10 mouse cellular contexts compared by ENCODE assay signal in the genomic region with DNA sequence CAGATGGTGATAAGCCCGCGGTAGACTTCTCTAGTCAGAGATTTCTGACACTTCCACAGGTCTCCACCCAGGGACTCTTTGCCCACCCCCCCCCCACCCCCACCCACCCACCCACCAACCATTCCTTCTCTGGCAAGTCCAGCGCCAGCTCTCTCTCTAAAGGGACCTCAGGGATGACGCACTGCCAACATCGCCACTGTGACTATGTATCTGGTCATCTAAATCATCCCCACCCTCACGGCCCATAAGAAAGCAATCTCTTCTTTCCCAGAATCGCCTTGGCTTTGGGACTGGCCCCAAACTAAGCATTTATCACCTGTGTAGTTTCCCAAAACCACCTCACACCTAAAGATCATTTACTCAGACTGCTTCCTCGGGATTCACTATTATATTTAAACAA. TPM values are rescaled to one million over a fixed set of nuclear protein-coding genes. Genes with fewer than 3 reads are reported as not detected.
DNase-seq lines count a peak whose midpoint lies in the region; ATAC-seq lines count a peak whose summit lies in the region.
"Had no signal": no experiment of that assay in that cellular context is flagged by ENCODE, and none has a peak within 500 bp of the region (broad histone marks: within the 10 kb centered on the region; RNA-seq: fewer than 3 reads in every experiment).

No protein-coding gene starts in this region.

- H3K36me3 ChIP-seq in heart, embryonic 15.5 days, result no peaks in the 10 kb centered on the region
- peaks cover 38% of the 10 kb centered on the region for H3K36me3 ChIP-seq in megakaryocyte, embryonic 14.5 days (replicated peaks; ENCODE audit: low read length)
- no peaks in the 10 kb centered on the region for H3K36me3 ChIP-seq in embryonic facial prominence, embryonic 13.5 days
- no peaks in the 10 kb centered on the region for H3K36me3 ChIP-seq in neural tube, embryonic 15.5 days
- H3K36me3 ChIP-seq: limb, embryonic 13.5 days had no signal

- peaks cover 13% of the 10 kb centered on the region for H3K4me1 ChIP-seq in heart, embryonic 15.5 days (replicated peaks)
- H3K4me1 ChIP-seq in megakaryocyte, embryonic 14.5 days, result peaks cover 77% of the 10 kb centered on the region
- H3K4me1 ChIP-seq in embryonic facial prominence, embryonic 13.5 days, result peaks cover 10% of the 10 kb centered on the region
- H3K4me1 ChIP-seq in neural tube, embryonic 15.5 days, result peaks cover 35% of the 10 kb centered on the region

- no peak overlapping the region for H3K27ac ChIP-seq in heart, embryonic 15.5 days
- no peak overlapping the region for H3K27ac ChIP-seq in embryonic facial prominence, embryonic 13.5 days
- H3K27ac ChIP-seq in neural tube, embryonic 15.5 days (replicated peaks), result no peak overlapping the region
- H3K27ac ChIP-seq: limb, embryonic 13.5 days had no signal

- 55% methylated on average over 8 of the region's 8 CpGs for WGBS in heart, embryonic 15.5 days
- 63% methylated on average over 8 of the region's 8 CpGs for WGBS in embryonic facial prominence, embryonic 13.5 days
- WGBS in neural tube, embryonic 15.5 days, result 59% methylated on average over 8 of the region's 8 CpGs

- H3K9ac ChIP-seq in heart, embryonic 15.5 days, result no peak overlapping the region
- no peak overlapping the region for H3K9ac ChIP-seq in embryonic facial prominence, embryonic 13.5 days
- no peak overlapping the region for H3K9ac ChIP-seq in neural tube, embryonic 15.5 days (replicated peaks)
- H3K9ac ChIP-seq: limb, embryonic 13.5 days had no signal

- H3K4me2 ChIP-seq in heart, embryonic 15.5 days, result peak overlapping the region; percentile 55
- peak overlapping the region; percentile 52 for H3K4me2 ChIP-seq in embryonic facial prominence, embryonic 13.5 days
- peak overlapping the region; percentile 24; the same call in 1 of the 2 replicates for H3K4me2 ChIP-seq in neural tube, embryonic 15.5 days

- H3K4me3 ChIP-seq in heart, embryonic 15.5 days, result peak overlapping the region; percentile 28
- H3K4me3 ChIP-seq in megakaryocyte, embryonic 14.5 days (replicated peaks), result peak overlapping the region; percentile 91
- H3K4me3 ChIP-seq in embryonic facial prominence, embryonic 13.5 days, result peak overlapping the region; percentile 25; the same call in 1 of the 2 replicates
- no peak overlapping the region for H3K4me3 ChIP-seq in neural tube, embryonic 15.5 days (replicated peaks)
- H3K4me3 ChIP-seq: limb, embryonic 13.5 days had no signal

- no peaks in the 10 kb centered on the region for H3K9me3 ChIP-seq in heart, embryonic 15.5 days (replicated peaks)
- no peaks in the 10 kb centered on the region for H3K9me3 ChIP-seq in megakaryocyte, embryonic 14.5 days
- H3K9me3 ChIP-seq in embryonic facial prominence, embryonic 13.5 days, result no peaks in the 10 kb centered on the region
- H3K9me3 ChIP-seq in neural tube, embryonic 15.5 days (replicated peaks), result no peaks in the 10 kb centered on the region
- H3K9me3 ChIP-seq: limb, embryonic 13.5 days had no signal

- no peak for DNase-seq in heart, adult 11 months
- DNase-seq in thymus, postnatal 25 days, result no peak
- DNase-seq: kidney, postnatal 4 days; thymus, adult 18-20 months had no signal

- no peak for ATAC-seq in heart, embryonic 15.5 days (replicated peaks; ENCODE audit: insufficient number of reproducible peaks, insufficient read depth, low FRiP score, low read depth)
- ATAC-seq in megakaryocyte, adult 5-6 weeks (ENCODE audit: poor library complexity, severe bottlenecking), result no peak
- no peak for ATAC-seq in embryonic facial prominence, embryonic 13.5 days (ENCODE audit: insufficient number of reproducible peaks, insufficient read depth, low FRiP score, low TSS enrichment, low read depth)
- no peak for ATAC-seq in neural tube, embryonic 15.5 days (ENCODE audit: low FRiP score)

- H3K27me3 ChIP-seq in heart, embryonic 15.5 days, result no peaks in the 10 kb centered on the region
- no peaks in the 10 kb centered on the region for H3K27me3 ChIP-seq in megakaryocyte, embryonic 14.5 days (replicated peaks)
- no peaks in the 10 kb centered on the region for H3K27me3 ChIP-seq in embryonic facial prominence, embryonic 13.5 days
- no peaks in the 10 kb centered on the region for H3K27me3 ChIP-seq in neural tube, embryonic 15.5 days (replicated peaks)

RNA-seq across cellular contexts. Expression of a gene that starts 5.9 kb away (rescaled TPM):
- 1.1 and 1.3 TPM in 2 replicates for polyA plus RNA-seq in heart, embryonic 15.5 days (2015; fragmentation: Nextera tagmentation; extraction: Ambion mirVana)
- 2.2 and 8.7 TPM in 2 replicates for polyA plus RNA-seq in megakaryocyte, embryonic 14.5 days (2012; ENCODE audit: insufficient read depth, low replicate concordance)
- total RNA-seq in megakaryocyte, adult 5-6 weeks (2015), result 103 and 104 TPM in 2 replicates
- total RNA-seq in megakaryocyte, adult 5-6 weeks (2017), result 94.7 and 107 TPM in 2 replicates
- polyA plus RNA-seq in embryonic facial prominence, embryonic 13.5 days (2015; fragmentation: Nextera tagmentation; extraction: Ambion mirVana), result 2.8 and 3.2 TPM in 2 replicates
- polyA plus RNA-seq in neural tube, embryonic 15.5 days (2015; fragmentation: Nextera tagmentation; extraction: Ambion mirVana), result 5.8 and 6.0 TPM in 2 replicates
